Mouse (Mus musculus) lung, postnatal 0 days (tissue): Measurements from ENCODE around the gene Cdh4. TPM values are rescaled to one million over a fixed set of nuclear protein-coding genes. Genes with fewer than 3 reads are reported as not detected.
A peak's percentile ranks its signal among the peaks of the same experiment; 100 is the strongest.

Experiments
- ATAC-seq: fragments of 200-750 bp; cut with Nextera tagmentation; 2 replicates; pipeline ENCODE4 v1.8.0; 2017; ENCODE audit warnings: moderate library complexity
- DNase-seq: peaks from one replicate; pipeline ENCODE4 v3.0.0-alpha.2; 2016; ENCODE audit warnings: low spot score
- H3K27ac ChIP-seq: fragments of 300-500 bp; sonication (generic); 2 replicates; pipeline ENCODE4 v1.5.1; 2014; ENCODE audit warnings: antibody characterized with exemption, mild to moderate bottlenecking, low read length, mixed read lengths
- H3K27me3 ChIP-seq: fragments of 300-500 bp; sonication (generic); replicated peaks from 2 replicates; pipeline ENCODE4 v1.6.1; 2014; ENCODE audit warnings: low read length, mixed read lengths; ENCODE audit not compliant: insufficient read depth
- H3K36me3 ChIP-seq: fragments of 300-500 bp; sonication (generic); 2 replicates; pipeline ENCODE4 v1.6.1; 2014; ENCODE audit warnings: low read length, mixed read lengths; ENCODE audit not compliant: insufficient read depth
- H3K4me1 ChIP-seq: fragments of 300-500 bp; sonication (generic); 2 replicates; pipeline ENCODE4 v1.6.1; 2014; ENCODE audit warnings: antibody characterized with exemption, low read depth, low read length, mixed read lengths; ENCODE audit not compliant: insufficient read depth
- H3K4me2 ChIP-seq: fragments of 300-500 bp; sonication (generic); replicated peaks from 2 replicates; pipeline ENCODE4 v1.6.1; 2014; ENCODE audit warnings: low read depth, mild to moderate bottlenecking, low read length, moderate library complexity, mixed read lengths
- H3K4me3 ChIP-seq: fragments of 300-500 bp; sonication (generic); 2 replicates; pipeline ENCODE4 v1.5.1; 2014; ENCODE audit warnings: low read depth, low read length
- H3K9ac ChIP-seq: fragments of 300-500 bp; sonication (generic); replicated peaks from 2 replicates; pipeline ENCODE4 v1.6.1; 2014; ENCODE audit warnings: low read depth, mild to moderate bottlenecking
- H3K9me3 ChIP-seq: fragments of 300-500 bp; sonication (generic); 2 replicates; pipeline ENCODE4 v1.6.1; 2016; ENCODE audit warnings: low read length, mixed read lengths
- CTCF ChIP-seq: IDR thresholded peaks from 2 replicates; pipeline ENCODE4 v1.5.1; 2016; ENCODE audit warnings: antibody characterized with exemption, mild to moderate bottlenecking
- EP300 ChIP-seq: IDR thresholded peaks from 2 replicates; pipeline ENCODE4 v1.6.1; 2016; ENCODE audit warnings: antibody characterized with exemption, mild to moderate bottlenecking, control low read depth
- WGBS: fragments of 180-500 bp; shearing (Covaris S2); extraction: QIAGEN DNeasy Blood & Tissue Kit; methylation state at CpG from one replicate; pipeline ENCODE4 v1.1.7; 2014; 5-methylcytosine and 5-hydroxymethylcytosine counted together
- polyA plus RNA-seq: library from polyadenylated mRNA; unstranded; fragments of >200 nt; fragmentation: Nextera tagmentation; extraction: Ambion mirVana; gene quantifications from 2 replicates; pipeline ENCODE4 v1.2.1, GENCODE M21; 2015

The Cdh4 gene
- polyA plus RNA-seq, 1 experiment from 2014 or later: 3.4 TPM

DNA sequence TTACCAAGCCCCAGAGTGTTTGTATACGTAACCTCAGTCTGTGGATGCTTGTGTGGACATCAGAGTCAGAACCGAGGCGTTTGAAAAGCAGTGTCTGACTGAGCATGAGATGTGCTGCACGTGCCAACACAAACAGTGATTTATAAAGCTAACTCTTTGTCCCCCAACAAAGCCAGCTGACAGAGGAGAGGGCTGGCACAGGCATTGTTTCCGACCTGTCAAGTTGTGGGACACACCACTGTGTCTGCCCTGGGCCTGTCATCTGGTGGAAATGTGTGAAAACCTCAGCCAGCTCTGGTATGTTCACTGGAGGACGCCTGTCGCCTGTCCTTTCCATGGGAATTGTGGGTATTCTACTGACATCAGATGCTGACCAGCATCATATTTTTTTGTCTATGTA is 248.3 kb downstream of the Cdh4 start:
- Histone ChIP-seq H3K9ac (no peak overlapping the region), H3K36me3 (no peaks in the 10 kb centered on the region), H3K27me3 (no peaks in the 10 kb centered on the region), H3K4me2 (no peak overlapping the region), H3K27ac (no peak overlapping the region), H3K4me3 (no peak overlapping the region), H3K9me3 (no peaks in the 10 kb centered on the region), H3K4me1 (no peaks in the 10 kb centered on the region)
- DNase-seq (no peak), ATAC-seq (peak; percentile 49)
- WGBS: 31% methylated on average over 7 of the region's 7 CpGs
- TF ChIP-seq EP300 (no peak), CTCF (no peak)

DNA sequence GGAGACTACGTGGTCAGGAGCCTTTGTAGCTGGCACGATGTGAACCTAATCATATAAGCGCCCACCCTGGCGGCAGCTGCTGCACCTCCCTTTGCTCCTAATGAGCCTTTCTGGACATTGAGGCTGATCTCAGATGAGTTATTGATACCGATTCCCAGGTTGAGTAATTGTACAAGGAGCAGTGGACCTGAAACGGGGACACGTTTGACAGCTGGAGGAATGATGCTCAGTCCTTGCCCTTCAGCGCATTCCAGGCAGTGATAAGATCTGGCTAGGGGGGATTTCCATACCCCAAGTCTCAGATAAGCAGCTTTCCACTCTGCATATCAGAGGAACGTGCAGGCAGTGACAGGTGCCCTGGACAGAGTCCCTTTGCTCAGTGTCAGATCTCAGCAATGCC is 252.7 kb downstream of the Cdh4 start:
- Histone ChIP-seq H3K4me1 (no peaks in the 10 kb centered on the region), H3K4me3 (no peak overlapping the region), H3K36me3 (no peaks in the 10 kb centered on the region), H3K4me2 (no peak overlapping the region), H3K27me3 (no peaks in the 10 kb centered on the region), H3K9me3 (no peaks in the 10 kb centered on the region), H3K9ac (no peak overlapping the region), H3K27ac (no peak overlapping the region)
- DNase-seq (no peak), ATAC-seq (no peak)
- WGBS: 47% methylated on average over 9 of the region's 9 CpGs
- TF ChIP-seq CTCF (no peak), EP300 (no peak)

DNA sequence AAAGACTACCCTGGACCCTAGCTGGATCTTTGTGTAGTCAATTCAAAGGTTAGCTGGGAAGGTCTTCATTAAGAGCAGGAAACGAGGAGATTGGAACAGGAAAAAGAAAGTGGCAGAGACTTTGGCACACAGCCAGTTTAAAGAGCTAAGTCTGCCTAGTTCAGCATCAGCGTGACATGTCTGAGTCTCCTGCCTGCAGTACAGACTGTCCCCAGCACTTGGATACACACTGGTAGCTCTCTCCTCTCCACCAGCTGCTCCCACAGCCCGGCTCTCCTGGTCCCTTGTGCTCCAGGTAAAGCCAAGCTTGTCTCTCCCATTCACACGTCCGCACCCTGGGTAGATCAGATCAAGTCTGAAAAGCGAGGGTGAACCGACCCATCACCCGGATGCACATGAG is 255.4 kb downstream of the Cdh4 start:
- ATAC-seq (no peak), DNase-seq (no peak)
- 65% methylated on average over 8 of the region's 8 CpGs for WGBS
- no peak overlapping the region for H3K9ac ChIP-seq
- no peak overlapping the region for H3K4me2 ChIP-seq
- no peaks in the 10 kb centered on the region for H3K9me3 ChIP-seq
- H3K36me3 ChIP-seq: no peaks in the 10 kb centered on the region
- no peak for TF ChIP-seq EP300
- no peak for TF ChIP-seq CTCF
- H3K27ac ChIP-seq: no peak overlapping the region
- no peak overlapping the region for H3K4me3 ChIP-seq
- no peaks in the 10 kb centered on the region for H3K27me3 ChIP-seq
- no peaks in the 10 kb centered on the region for H3K4me1 ChIP-seq

DNA sequence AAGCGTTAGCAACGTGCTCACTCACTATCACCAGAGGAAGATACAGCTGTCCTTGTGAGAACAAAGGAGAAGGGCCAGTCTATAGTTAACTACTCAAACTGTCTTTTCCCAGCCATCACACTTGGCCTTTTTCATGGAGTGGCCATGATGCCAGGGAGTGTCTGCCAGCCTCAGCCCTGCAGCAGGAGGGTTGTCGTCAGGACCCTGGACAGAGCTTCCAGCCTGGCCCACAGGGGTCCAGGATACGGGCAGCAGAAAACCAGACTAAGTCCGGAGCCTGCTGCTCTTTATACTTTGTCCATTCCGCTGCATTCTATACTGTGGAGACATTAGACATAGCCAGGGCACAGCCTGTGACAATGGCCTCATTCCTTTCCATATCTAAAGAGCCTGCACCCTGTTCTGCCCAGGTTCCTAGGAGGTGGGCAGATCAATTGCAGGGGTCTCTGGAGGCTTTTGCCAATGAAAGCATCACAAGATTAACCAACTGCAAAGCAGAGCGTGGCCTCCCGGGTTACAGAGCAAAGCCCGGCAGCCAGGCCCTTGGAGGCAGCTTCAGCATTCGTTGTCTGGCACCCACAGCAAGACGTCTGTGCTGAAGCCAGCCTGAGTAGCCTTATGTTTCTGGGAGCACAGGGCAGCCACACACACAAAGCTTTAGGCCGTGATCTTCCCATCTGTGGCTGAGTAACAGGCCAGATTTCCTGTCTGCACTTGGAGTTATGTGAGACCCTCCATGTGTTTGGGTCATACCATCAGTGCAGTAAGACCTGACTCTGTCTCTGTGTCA is 256.2 kb downstream of the Cdh4 start:
- Histone ChIP-seq H3K4me2 (no peak overlapping the region), H3K4me3 (no peak overlapping the region), H3K36me3 (no peaks in the 10 kb centered on the region), H3K4me1 (no peaks in the 10 kb centered on the region), H3K9ac (no peak overlapping the region), H3K9me3 (no peaks in the 10 kb centered on the region), H3K27ac (no peak overlapping the region), H3K27me3 (no peaks in the 10 kb centered on the region)
- ATAC-seq (no peak), DNase-seq (peak; percentile 32)
- TF ChIP-seq EP300: no peak
- no peak for TF ChIP-seq CTCF
- 40% methylated on average over 12 of the region's 12 CpGs for WGBS

DNA sequence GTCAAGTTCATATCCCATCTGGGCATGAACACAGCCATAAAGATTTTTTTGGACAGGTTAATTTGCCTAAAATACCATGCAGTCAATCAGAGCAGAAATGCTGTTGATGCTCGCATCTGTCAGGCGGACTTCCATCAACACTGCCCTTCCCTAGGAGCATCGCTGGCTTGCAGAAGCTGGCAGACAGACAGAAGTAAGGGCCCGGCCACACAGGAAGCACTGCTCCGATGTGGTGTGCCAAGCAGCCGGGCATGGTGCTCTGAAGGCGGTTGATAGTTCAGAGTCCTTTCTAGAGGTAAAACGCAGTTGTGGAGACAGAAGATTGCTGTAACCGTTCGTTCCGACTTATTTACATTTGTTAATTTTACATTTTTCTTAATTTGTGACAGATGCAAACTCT is 262.8 kb downstream of the Cdh4 start:
- Histone ChIP-seq H3K9ac (no peak overlapping the region), H3K9me3 (no peaks in the 10 kb centered on the region), H3K36me3 (no peaks in the 10 kb centered on the region), H3K27me3 (no peaks in the 10 kb centered on the region), H3K4me3 (no peak overlapping the region), H3K4me2 (no peak overlapping the region), H3K4me1 (no peaks in the 10 kb centered on the region), H3K27ac (no peak overlapping the region)
- no peak for DNase-seq
- no peak for TF ChIP-seq EP300
- TF ChIP-seq CTCF: no peak
- 76% methylated on average over 11 of the region's 11 CpGs for WGBS
- no peak for ATAC-seq

DNA sequence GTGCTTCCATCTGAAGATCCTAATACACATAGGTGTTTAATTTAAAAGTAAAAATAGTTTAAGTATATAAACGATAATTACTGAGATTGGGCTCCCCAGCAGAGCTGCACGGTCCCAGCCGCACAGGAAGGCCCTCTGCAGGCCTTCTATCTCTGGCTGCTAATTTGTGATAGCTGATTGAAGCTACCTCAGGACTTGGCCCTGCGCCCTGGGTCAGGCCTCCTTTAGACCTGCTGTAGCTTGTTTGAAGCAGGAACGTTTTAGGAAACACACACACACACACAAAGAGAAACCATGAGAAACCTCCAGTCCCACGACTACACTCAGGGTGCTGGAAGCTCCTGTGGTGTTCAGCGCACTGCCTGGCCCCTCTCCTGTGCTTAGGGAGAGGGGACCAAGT is 263.2 kb downstream of the Cdh4 start:
- 71% methylated on average over 7 of the region's 7 CpGs for WGBS
- DNase-seq (no peak), ATAC-seq (no peak)
- no peaks in the 10 kb centered on the region for H3K27me3 ChIP-seq
- H3K36me3 ChIP-seq: no peaks in the 10 kb centered on the region
- H3K9ac ChIP-seq: no peak overlapping the region
- H3K4me1 ChIP-seq: no peaks in the 10 kb centered on the region
- no peak overlapping the region for H3K4me3 ChIP-seq
- no peak overlapping the region for H3K27ac ChIP-seq
- no peaks in the 10 kb centered on the region for H3K9me3 ChIP-seq
- no peak overlapping the region for H3K4me2 ChIP-seq
- TF ChIP-seq CTCF (no peak), EP300 (no peak)
